Mouse (Mus musculus): ENCODE measurements around the gene 7530416G11Rik.

7530416G11Rik gene

GRCm38 (mm10) chr15:85479919-85480318 is 23.1 kb downstream of the 7530416G11Rik start:
- DNase-seq (ENCODE audit: low spot score) = no peak

- DNase-seq (ENCODE audit: low spot score) = no peak
These were observed 23.7 kb downstream of the 7530416G11Rik start for GRCm38 (mm10) chr15:85479365-85479764.

GRCm38 (mm10) chr15:85477584-85477983 is 25.4 kb downstream of the 7530416G11Rik start:
- peak; percentile 33 for DNase-seq (ENCODE audit: low spot score)

DNA sequence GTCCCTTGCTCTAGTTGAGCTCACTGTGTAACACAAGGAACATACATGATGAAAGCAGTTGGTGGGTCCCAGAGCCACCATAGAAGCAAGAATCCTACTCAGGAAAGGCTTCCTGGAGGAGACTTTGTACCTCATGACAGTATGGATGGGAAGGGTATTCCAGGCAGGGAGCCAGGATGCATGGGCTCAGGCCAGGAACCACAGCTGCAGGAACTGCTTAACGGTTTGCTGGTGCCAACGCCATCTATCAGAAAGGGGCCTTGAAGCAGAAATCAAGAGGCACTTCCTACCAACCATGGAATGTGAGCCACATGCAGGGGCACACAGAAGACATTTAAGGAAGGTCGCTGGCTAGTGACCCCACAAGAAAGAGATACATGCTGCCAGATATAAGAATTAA is 28.3 kb downstream of the 7530416G11Rik start:
- DNase-seq (ENCODE audit: low spot score) = no peak

GRCm38 (mm10) chr15:85469401-85469800 is 33.6 kb downstream of the 7530416G11Rik start:
- DNase-seq (ENCODE audit: low spot score) = no peak

DNA sequence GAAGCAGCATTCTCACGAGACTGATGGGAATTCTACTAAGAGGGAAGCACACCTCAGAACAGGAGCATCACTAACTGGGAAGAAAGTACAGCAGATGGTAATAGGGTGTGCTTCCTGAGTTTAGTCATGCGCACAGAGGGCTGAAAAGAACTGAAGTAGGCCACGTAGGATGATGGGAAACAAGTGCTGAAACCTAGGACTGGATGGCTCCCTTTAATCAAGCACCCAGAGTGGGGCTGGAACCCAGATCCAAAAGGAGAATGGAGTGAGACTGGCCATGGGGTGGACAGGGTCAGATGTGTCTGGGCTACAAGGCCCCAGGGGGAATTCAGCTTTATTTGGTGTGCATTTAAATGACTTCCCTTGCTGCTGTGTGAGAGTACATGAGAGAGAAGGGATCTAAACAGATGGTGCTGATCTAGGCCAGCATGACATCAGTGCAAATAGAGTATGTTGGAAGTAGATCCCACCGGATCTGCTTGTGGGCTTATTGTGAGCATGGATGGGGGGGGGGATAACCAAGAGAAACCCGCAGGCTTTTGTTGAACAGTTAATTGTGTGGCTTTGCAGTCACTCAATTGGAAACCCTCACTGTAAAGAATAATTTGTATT is 36.5 kb downstream of the 7530416G11Rik start:
- no peak for DNase-seq (ENCODE audit: low spot score)

DNA sequence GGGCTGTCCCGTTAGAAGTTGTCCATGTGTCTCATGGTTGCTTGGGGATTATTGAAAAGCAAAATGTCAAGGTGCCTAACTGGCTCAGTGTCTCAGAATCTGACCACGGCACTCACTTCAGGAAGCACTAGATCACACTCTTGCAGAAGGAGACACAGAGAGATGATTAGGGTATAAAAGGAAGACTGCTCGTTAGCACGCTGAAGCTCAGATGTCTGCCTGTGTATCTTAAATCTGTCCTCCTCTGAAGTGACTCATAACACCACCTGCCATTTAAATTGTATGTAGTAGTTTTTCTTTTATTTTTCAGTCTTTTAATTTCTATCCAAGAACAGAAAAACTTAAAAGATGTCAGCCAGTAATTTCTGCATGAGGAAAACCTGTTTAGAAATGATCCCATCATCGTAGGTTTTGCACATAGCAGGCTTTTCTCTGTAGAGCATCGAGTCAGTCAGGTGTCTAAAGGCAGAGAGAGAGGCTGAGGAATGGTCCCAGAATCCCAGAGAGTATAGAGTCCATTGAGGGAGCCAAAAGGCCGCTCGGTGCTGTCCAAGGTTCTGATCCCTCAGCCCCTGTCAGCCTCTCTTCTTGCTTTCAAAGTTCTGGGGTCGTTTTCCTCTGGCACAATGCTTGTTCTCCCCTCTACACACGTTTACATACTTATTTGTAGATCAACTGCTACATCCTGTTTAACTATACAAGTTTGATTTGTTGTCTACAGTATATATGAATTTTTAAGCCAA is 38.0 kb downstream of the 7530416G11Rik start:
- DNase-seq (ENCODE audit: low spot score) = no peak

- DNase-seq (ENCODE audit: low spot score) = no peak
These were observed 38.8 kb downstream of the 7530416G11Rik start for GRCm38 (mm10) chr15:85464190-85464589.

DNA sequence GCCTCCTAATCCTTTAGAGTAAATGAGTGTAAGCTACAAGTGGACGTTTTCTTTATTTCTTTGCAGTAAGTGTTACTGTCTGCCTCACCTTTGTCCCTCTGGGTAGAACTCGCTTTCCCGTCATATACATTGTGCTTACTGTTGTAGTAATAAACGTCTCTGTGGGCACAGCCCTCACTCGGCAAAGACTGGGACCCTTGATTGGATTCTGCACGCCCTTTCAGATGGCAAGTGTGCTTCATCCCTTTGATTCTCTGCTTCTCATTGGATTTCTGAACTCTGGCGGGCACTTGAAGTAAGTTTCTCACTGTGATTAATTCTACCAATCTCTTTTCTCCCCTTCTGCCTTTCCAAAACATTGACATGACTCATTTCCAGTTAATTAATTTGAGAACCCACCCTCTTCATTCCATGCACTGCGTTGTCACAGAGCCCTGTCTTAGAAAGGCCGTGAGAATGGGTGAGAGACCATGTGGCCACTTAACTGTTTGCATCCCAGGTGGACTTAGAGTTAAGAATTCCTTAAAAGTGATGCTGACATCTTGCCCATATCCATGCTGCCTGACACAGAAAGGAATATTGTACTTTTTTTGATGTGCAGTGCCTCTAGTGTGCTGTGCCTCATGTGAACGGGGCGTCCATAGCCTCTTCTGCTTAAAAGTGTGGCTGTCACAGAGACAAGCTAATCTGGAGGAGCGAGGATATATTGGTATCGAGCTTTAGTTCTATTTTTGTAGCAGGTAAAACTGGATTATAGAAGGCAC is 39.8 kb downstream of the 7530416G11Rik start:
- DNase-seq (ENCODE audit: low spot score) = no peak

- DNase-seq (ENCODE audit: low spot score) = no peak
These were observed 40.9 kb downstream of the 7530416G11Rik start for GRCm38 (mm10) chr15:85462138-85462537.

- no peak for DNase-seq (ENCODE audit: low spot score)
These were observed 41.5 kb downstream of the 7530416G11Rik start for GRCm38 (mm10) chr15:85461541-85461940.

- DNase-seq (ENCODE audit: low spot score) = no peak
These were observed 44.4 kb downstream of the 7530416G11Rik start for GRCm38 (mm10) chr15:85458631-85459082.

DNA sequence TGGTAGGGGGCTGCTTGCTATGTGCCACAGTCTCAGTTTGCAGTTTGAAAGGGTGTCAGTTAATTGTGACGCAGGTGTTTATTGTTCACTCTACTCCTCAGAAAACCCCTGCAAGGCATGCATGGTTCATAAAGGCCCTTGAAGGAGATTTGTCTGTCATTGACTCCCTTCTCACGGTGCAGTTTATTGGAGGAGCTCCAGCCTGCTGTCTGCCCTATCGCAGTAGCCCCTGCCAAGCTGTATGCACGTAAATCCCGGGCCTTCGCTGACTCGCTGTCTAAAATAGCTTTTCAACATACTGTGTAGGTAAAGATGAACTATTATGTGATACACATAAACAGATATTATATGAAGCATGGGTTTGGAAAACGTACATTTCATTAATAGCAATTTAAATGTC is 45.2 kb downstream of the 7530416G11Rik start:
- no peak for DNase-seq (ENCODE audit: low spot score)

DNA sequence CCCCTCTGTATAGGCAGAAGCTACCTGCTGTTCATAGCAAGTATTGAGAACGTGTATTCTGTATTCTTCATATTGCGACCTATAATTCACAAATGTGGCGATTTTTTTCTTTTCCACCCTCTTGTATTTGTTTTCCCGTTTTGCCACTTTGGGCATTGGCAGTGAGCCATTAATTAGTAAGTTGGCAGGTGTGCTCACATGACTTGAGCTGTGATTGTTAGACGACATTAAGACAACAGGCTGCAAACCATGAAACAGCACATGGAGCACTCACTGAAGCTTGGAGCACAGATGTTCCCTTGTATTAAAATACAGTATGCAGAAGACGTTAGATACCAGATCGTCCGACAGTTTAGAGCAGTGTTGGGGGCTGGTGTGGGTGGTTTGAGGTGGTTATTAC is 46.1 kb downstream of the 7530416G11Rik start:
- DNase-seq (ENCODE audit: low spot score) = no peak

GRCm38 (mm10) chr15:85446652-85447051 is 56.4 kb downstream of the 7530416G11Rik start:
- no peak for DNase-seq (ENCODE audit: low spot score)
